Mouse (Mus musculus) heart, embryonic 11.5 days (tissue): ENCODE data around the gene Cox17. TPM values are rescaled to one million over a fixed set of nuclear protein-coding genes. Genes with fewer than 3 reads are reported as not detected.

Source experiments
- ATAC-seq: fragments of 200-750 bp; cut with Nextera tagmentation; replicated peaks from 2 replicates; pipeline ENCODE4 v1.8.0; 2017; ENCODE audit warnings: moderate library complexity; ENCODE audit not compliant: insufficient number of reproducible peaks, low FRiP score, low TSS enrichment
- H3K27ac ChIP-seq: fragments of 300-500 bp; sonication (generic); 2 replicates; pipeline ENCODE4 v1.5.1; 2014; ENCODE audit warnings: mild to moderate bottlenecking, low read depth, low read length
- H3K27me3 ChIP-seq: fragments of 300-500 bp; sonication (generic); 2 replicates; pipeline ENCODE4 v1.6.1; 2014; ENCODE audit warnings: mild to moderate bottlenecking, low read length, mixed read lengths; ENCODE audit not compliant: control insufficient read depth, insufficient read depth
- H3K36me3 ChIP-seq: fragments of 300-500 bp; sonication (generic); 2 replicates; pipeline ENCODE4 v1.6.1; 2014; ENCODE audit warnings: mild to moderate bottlenecking, low read length, moderate library complexity, mixed read lengths; ENCODE audit not compliant: control insufficient read depth, insufficient read depth
- H3K4me1 ChIP-seq: fragments of 300-500 bp; sonication (generic); 2 replicates; pipeline ENCODE4 v1.6.1; 2014; ENCODE audit warnings: low read length; ENCODE audit not compliant: control insufficient read depth, insufficient read depth
- H3K4me2 ChIP-seq: fragments of 300-500 bp; sonication (generic); 2 replicates; pipeline ENCODE4 v1.6.1; 2014; ENCODE audit warnings: mild to moderate bottlenecking, moderate library complexity
- H3K4me3 ChIP-seq: fragments of 300-500 bp; sonication (generic); 2 replicates; pipeline ENCODE4 v1.5.1; 2014; ENCODE audit warnings: low read depth, low read length
- H3K9ac ChIP-seq: fragments of 300-500 bp; sonication (generic); 2 replicates; pipeline ENCODE4 v1.6.1; 2014; ENCODE audit warnings: mild to moderate bottlenecking, low read depth, low read length, moderate library complexity
- H3K9me3 ChIP-seq: fragments of 300-500 bp; sonication (generic); replicated peaks from 2 replicates; pipeline ENCODE4 v1.6.1; 2016; ENCODE audit warnings: low read length; ENCODE audit not compliant: control insufficient read depth
- WGBS: fragments of 180-500 bp; shearing (Covaris S2); extraction: QIAGEN DNeasy Blood & Tissue Kit; methylation state at CpG from one replicate; pipeline ENCODE4 v1.1.7; 2014; ENCODE audit not compliant: insufficient replicate concordance; 5-methylcytosine and 5-hydroxymethylcytosine counted together
- polyA plus RNA-seq: library from polyadenylated mRNA; unstranded; fragments of >200 nt; fragmentation: Nextera tagmentation; extraction: Ambion mirVana; gene quantifications from 2 replicates; pipeline ENCODE4 v1.2.1, GENCODE M21; 2014

Gene Cox17
- polyA plus RNA-seq, 1 experiment from 2014 or later: 314 TPM

GRCm38 (mm10) chr16:38369431-38369830, 22.6 kb downstream of the Cox17 start:
- no peak for ATAC-seq
- Histone ChIP-seq H3K4me1 (peaks cover 38% of the 10 kb centered on the region), H3K4me3 (no peak overlapping the region), H3K36me3 (peaks cover 5% of the 10 kb centered on the region), H3K9ac (no peak overlapping the region), H3K9me3 (no peaks in the 10 kb centered on the region), H3K27ac (no peak overlapping the region), H3K27me3 (no peaks in the 10 kb centered on the region), H3K4me2 (peak overlapping the region; percentile 24; the same call in 1 of the 2 replicates)
- 79% methylated on average over 8 of the region's 8 CpGs for WGBS

GRCm38 (mm10) chr16:38369992-38370484, 23.2 kb downstream of the Cox17 start:
- Histone ChIP-seq H3K27ac (no peak overlapping the region), H3K4me1 (peaks cover 45% of the 10 kb centered on the region), H3K4me3 (no peak overlapping the region), H3K36me3 (peaks cover 5% of the 10 kb centered on the region), H3K9ac (peak overlapping the region; percentile 49; the same call in 1 of the 2 replicates), H3K9me3 (no peaks in the 10 kb centered on the region), H3K27me3 (no peaks in the 10 kb centered on the region), H3K4me2 (no peak overlapping the region)
- WGBS: 65% methylated on average over 4 of the region's 4 CpGs
- no peak for ATAC-seq

- Histone ChIP-seq H3K9ac (peak overlapping the region; percentile 17; the same call in 1 of the 2 replicates), H3K36me3 (peaks cover 5% of the 10 kb centered on the region), H3K4me1 (peaks cover 52% of the 10 kb centered on the region), H3K27me3 (no peaks in the 10 kb centered on the region), H3K27ac (peak overlapping the region; percentile 77), H3K4me3 (no peak overlapping the region), H3K9me3 (no peaks in the 10 kb centered on the region), H3K4me2 (no peak overlapping the region)
- ATAC-seq: no peak
- WGBS: 74% methylated on average over 8 of the region's 8 CpGs
Observed at GRCm38 (mm10) chr16:38370633-38371374, 24.0 kb downstream of the Cox17 start.

- Histone ChIP-seq H3K4me2 (peak overlapping the region; percentile 43), H3K27ac (peak overlapping the region; percentile 77), H3K9ac (peak overlapping the region; percentile 1), H3K9me3 (no peaks in the 10 kb centered on the region), H3K27me3 (no peaks in the 10 kb centered on the region), H3K4me1 (peaks cover 60% of the 10 kb centered on the region), H3K36me3 (peaks cover 5% of the 10 kb centered on the region), H3K4me3 (peak overlapping the region; percentile 10)
- peak; percentile 85 for ATAC-seq
- WGBS: 59% methylated on average over 15 of the region's 15 CpGs
Observed at GRCm38 (mm10) chr16:38371705-38372296, 25.0 kb downstream of the Cox17 start.

DNA sequence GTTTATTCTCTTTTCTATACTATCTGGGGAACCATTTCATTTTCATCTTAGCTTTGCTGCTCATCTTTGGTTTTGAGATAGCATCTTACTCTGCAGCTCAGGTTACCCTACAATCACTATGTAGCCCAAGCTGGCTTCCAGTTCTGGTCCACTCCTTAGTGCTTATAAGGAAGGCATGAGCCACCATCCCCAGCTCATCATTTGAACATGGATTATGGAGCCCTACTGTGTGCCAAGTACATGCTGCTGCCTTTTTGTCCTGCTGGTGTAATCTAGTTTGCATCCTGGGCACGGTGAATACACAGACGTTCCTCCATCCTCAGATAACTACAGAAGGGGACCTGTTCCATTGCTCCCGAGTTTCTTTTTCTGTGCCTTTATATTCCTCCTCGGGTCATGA, 26.1 kb downstream of the Cox17 start:
- H3K36me3 ChIP-seq: peaks cover 8% of the 10 kb centered on the region
- peak overlapping the region; percentile 11; the same call in 1 of the 2 replicates for H3K4me3 ChIP-seq
- 78% methylated on average over 4 of the region's 4 CpGs for WGBS
- no peaks in the 10 kb centered on the region for H3K9me3 ChIP-seq
- H3K27ac ChIP-seq: peak overlapping the region; percentile 0; the same call in 1 of the 2 replicates
- no peaks in the 10 kb centered on the region for H3K27me3 ChIP-seq
- H3K4me1 ChIP-seq: peaks cover 60% of the 10 kb centered on the region
- peak overlapping the region; percentile 43 for H3K4me2 ChIP-seq
- no peak overlapping the region for H3K9ac ChIP-seq
- no peak for ATAC-seq

GRCm38 (mm10) chr16:38373439-38373838, 26.6 kb downstream of the Cox17 start:
- no peak overlapping the region for H3K4me3 ChIP-seq
- no peaks in the 10 kb centered on the region for H3K27me3 ChIP-seq
- 67% methylated on average over 10 of the region's 10 CpGs for WGBS
- peak overlapping the region; percentile 43; the same call in 1 of the 2 replicates for H3K4me2 ChIP-seq
- H3K9me3 ChIP-seq: no peaks in the 10 kb centered on the region
- no peak overlapping the region for H3K9ac ChIP-seq
- H3K4me1 ChIP-seq: peaks cover 58% of the 10 kb centered on the region
- no peak for ATAC-seq
- H3K27ac ChIP-seq: no peak overlapping the region
- peaks cover 8% of the 10 kb centered on the region for H3K36me3 ChIP-seq

GRCm38 (mm10) chr16:38373941-38374340, 27.1 kb downstream of the Cox17 start:
- H3K4me3 ChIP-seq: peak overlapping the region; percentile 11; the same call in 1 of the 2 replicates
- peak overlapping the region; percentile 51 for H3K4me2 ChIP-seq
- H3K36me3 ChIP-seq: peaks cover 8% of the 10 kb centered on the region
- no peak overlapping the region for H3K27ac ChIP-seq
- H3K27me3 ChIP-seq: no peaks in the 10 kb centered on the region
- no peak for ATAC-seq
- 79% methylated on average over 16 of the region's 16 CpGs for WGBS
- H3K9ac ChIP-seq: no peak overlapping the region
- H3K4me1 ChIP-seq: peaks cover 56% of the 10 kb centered on the region
- H3K9me3 ChIP-seq: no peaks in the 10 kb centered on the region

GRCm38 (mm10) chr16:38374379-38375140, 27.8 kb downstream of the Cox17 start:
- H3K4me2 ChIP-seq: peak overlapping the region; percentile 51
- ATAC-seq: no peak
- no peaks in the 10 kb centered on the region for H3K27me3 ChIP-seq
- 0 out of 2 replicates have a peak overlapping the region, but pooled peaks have one; percentile 36 for H3K9ac ChIP-seq
- no peaks in the 10 kb centered on the region for H3K9me3 ChIP-seq
- peaks cover 51% of the 10 kb centered on the region for H3K4me1 ChIP-seq
- no peak overlapping the region for H3K27ac ChIP-seq
- H3K4me3 ChIP-seq: peak overlapping the region; percentile 11; the same call in 1 of the 2 replicates
- WGBS: 60% methylated on average over 10 of the region's 10 CpGs
- peaks cover 8% of the 10 kb centered on the region for H3K36me3 ChIP-seq
